Mouse (Mus musculus) stomach, embryonic 14.5 days (tissue): ENCODE data around the gene Ddx25. TPM values are rescaled to one million over a fixed set of nuclear protein-coding genes. Genes with fewer than 3 reads are reported as not detected.

ENCODE experiments used
- ATAC-seq: fragments of 200-750 bp; cut with Nextera tagmentation; 2 replicates; pipeline ENCODE4 v1.8.0; 2017; ENCODE audit warnings: low read depth, moderate TSS enrichment; ENCODE audit not compliant: insufficient number of reproducible peaks, insufficient read depth, low FRiP score
- H3K27ac ChIP-seq: fragments of 300-500 bp; sonication (generic); 2 replicates; pipeline ENCODE4 v1.5.1; 2014; ENCODE audit warnings: mild to moderate bottlenecking, low read length, moderate library complexity, mixed read lengths
- H3K27me3 ChIP-seq: fragments of 300-500 bp; sonication (generic); 2 replicates; pipeline ENCODE4 v1.6.1; 2014; ENCODE audit warnings: low read length, control low read depth, mixed read lengths; ENCODE audit not compliant: control insufficient read depth, insufficient read depth
- H3K36me3 ChIP-seq: fragments of 300-500 bp; sonication (generic); 2 replicates; pipeline ENCODE4 v1.6.1; 2014; ENCODE audit warnings: mild to moderate bottlenecking, control low read depth, low read length, moderate library complexity, mixed read lengths; ENCODE audit not compliant: control insufficient read depth, insufficient read depth
- H3K4me1 ChIP-seq: fragments of 300-500 bp; sonication (generic); 2 replicates; pipeline ENCODE4 v1.6.1; 2014; ENCODE audit warnings: low read length, control low read depth, mixed read lengths; ENCODE audit not compliant: control insufficient read depth, insufficient read depth
- H3K4me2 ChIP-seq: fragments of 300-500 bp; sonication (generic); replicated peaks from 2 replicates; pipeline ENCODE4 v1.6.1; 2014; ENCODE audit warnings: low read depth, low read length, control low read depth
- H3K4me3 ChIP-seq: fragments of 300-500 bp; sonication (generic); 2 replicates; pipeline ENCODE4 v1.5.1; 2014; ENCODE audit warnings: low read depth, low read length, control low read depth
- H3K9ac ChIP-seq: fragments of 300-500 bp; sonication (generic); replicated peaks from 2 replicates; pipeline ENCODE4 v1.6.1; 2014; ENCODE audit warnings: low read depth, mild to moderate bottlenecking, control low read depth, low read length, moderate library complexity, mixed read lengths
- H3K9me3 ChIP-seq: fragments of 300-500 bp; sonication (generic); 2 replicates; pipeline ENCODE4 v1.6.1; 2016; ENCODE audit warnings: low read depth, low read length, control low read depth; ENCODE audit not compliant: control insufficient read depth
- WGBS: fragments of 180-500 bp; shearing (Covaris S2); extraction: QIAGEN DNeasy Blood & Tissue Kit; methylation state at CpG from one replicate; pipeline ENCODE4 v1.1.7; 2014; 5-methylcytosine and 5-hydroxymethylcytosine counted together
- polyA plus RNA-seq: library from polyadenylated mRNA; unstranded; fragments of >200 nt; fragmentation: Nextera tagmentation; extraction: Ambion mirVana; gene quantifications from 2 replicates; pipeline ENCODE4 v1.2.1, GENCODE M21; 2014

Gene Ddx25
- 2.8 TPM in 2 replicates for polyA plus RNA-seq

DNA sequence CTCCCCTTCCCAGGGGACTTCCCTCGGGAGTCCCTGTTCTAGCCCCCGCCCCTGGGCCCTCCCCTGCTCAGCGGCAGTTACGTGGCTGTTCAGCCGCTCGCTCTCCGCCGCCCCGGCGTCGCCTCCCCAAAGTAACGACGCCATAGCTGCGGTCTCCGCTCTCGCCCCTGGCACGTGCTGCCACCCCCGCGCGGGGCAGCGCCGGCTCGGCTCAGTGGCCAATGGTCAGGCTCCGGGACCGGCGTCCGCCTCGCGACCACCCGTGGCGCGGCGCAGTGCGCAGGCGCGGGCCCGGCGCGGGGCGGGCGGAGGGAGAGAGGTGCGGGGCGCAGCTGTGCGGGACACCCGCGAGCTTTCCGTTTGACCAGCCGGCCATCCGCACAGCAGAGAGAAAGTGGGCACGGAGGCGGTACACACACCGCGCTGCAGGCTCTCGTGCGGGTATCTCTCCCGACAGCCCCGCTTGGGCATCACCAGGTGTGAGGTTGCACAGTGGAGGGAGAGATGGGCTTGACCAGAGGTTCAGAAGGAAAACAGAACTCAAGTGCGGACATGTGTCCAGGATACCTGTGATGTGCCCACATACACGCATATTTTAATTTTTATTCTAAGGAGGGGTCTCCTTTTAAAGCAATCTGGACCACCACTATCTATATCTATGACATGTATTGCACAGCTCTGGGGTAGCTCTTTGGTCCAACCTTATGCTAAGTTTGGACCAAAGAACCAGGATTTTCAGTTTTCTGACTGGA lies at the start of gene Ddx25, which contains the start of gene Pus3:
Gene Ddx25, minus strand, starts transcription at position 272 of the 752 bp plus-strand sequence.
Gene Pus3, plus strand, starts transcription at position 339 of the 752 bp plus-strand sequence.
- Histone ChIP-seq H3K27me3 (no peaks in the 10 kb centered on the region), H3K4me2 (peak within 1 kb of the TSS; percentile 97), H3K4me1 (peaks cover 12% of the 10 kb centered on the region; the same call in 1 of the 2 replicates), H3K27ac (peak within 1 kb of the TSS; percentile 58; the same call in 1 of the 2 replicates), H3K4me3 (peak within 1 kb of the TSS; percentile 79), H3K9ac (peak within 1 kb of the TSS; percentile 50), H3K9me3 (no peaks in the 10 kb centered on the region), H3K36me3 (peaks cover 16% of the 10 kb centered on the region; the same call in 1 of the 2 replicates)
- WGBS = under 1% methylated on average over 59 of the region's 59 CpGs
- peak; percentile 72 for ATAC-seq

DNA sequence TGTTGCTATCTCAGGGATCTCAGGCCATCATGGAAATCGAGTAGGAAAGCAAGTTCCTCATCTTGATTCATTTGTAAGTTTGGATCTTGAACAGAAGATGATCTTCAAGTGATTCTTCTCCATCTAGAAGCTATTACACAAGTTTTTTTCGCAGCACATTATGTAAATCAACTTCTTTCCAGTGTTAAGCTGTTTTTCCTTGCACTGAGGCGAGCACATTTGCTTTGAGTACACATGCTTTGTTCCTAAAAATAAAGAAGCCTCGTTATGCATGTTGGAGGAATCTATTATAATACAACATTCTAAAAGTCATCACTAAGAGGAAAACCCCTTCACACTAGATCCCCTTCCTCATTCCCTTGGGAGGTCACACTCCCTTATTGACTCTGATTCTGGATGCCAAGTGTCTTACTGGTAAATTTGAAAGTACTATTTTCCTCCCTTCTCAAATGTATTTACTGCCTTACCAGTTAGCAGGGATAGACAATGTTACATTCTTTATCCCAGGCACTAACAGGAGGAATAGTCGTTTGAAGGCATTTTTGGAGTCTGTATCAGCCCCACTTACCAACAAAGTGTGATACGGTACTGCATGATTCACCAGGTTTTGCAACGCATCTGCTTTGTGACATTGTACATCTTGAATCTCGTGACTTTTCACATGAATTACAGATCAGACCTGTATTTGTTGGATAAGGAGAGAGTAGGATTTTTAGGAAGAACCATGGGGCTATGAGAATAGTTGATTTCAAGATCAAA lies 49.5 kb upstream of the Ddx25 start:
- no peak for ATAC-seq
- no peak overlapping the region for H3K4me2 ChIP-seq
- H3K9me3 ChIP-seq = no peaks in the 10 kb centered on the region
- no peak overlapping the region for H3K27ac ChIP-seq
- H3K4me1 ChIP-seq = no peaks in the 10 kb centered on the region
- H3K27me3 ChIP-seq = no peaks in the 10 kb centered on the region
- H3K9ac ChIP-seq = no peak overlapping the region
- no peaks in the 10 kb centered on the region for H3K36me3 ChIP-seq
- H3K4me3 ChIP-seq = no peak overlapping the region
- WGBS = 67% methylated on average over 8 of the region's 8 CpGs

- no peaks in the 10 kb centered on the region for H3K36me3 ChIP-seq
- H3K4me1 ChIP-seq = no peaks in the 10 kb centered on the region
- no peaks in the 10 kb centered on the region for H3K27me3 ChIP-seq
- WGBS = 11% methylated on average over 2 of the region's 2 CpGs
- no peak overlapping the region for H3K9ac ChIP-seq
- no peak overlapping the region for H3K4me2 ChIP-seq
- no peak overlapping the region for H3K4me3 ChIP-seq
- H3K27ac ChIP-seq = no peak overlapping the region
- no peaks in the 10 kb centered on the region for H3K9me3 ChIP-seq
- no peak for ATAC-seq
These were observed 34.6 kb upstream of the Ddx25 start for GRCm38 (mm10) chr9:35592903-35593302.

- ATAC-seq = no peak
- H3K4me2 ChIP-seq = no peak overlapping the region
- H3K4me3 ChIP-seq = no peak overlapping the region
- H3K9me3 ChIP-seq = no peaks in the 10 kb centered on the region
- H3K27ac ChIP-seq = no peak overlapping the region
- no peaks in the 10 kb centered on the region for H3K4me1 ChIP-seq
- no peak overlapping the region for H3K9ac ChIP-seq
- WGBS = 42% methylated on average over 1 of the region's 1 CpGs
- no peaks in the 10 kb centered on the region for H3K36me3 ChIP-seq
- H3K27me3 ChIP-seq = no peaks in the 10 kb centered on the region
These were observed 29.3 kb upstream of the Ddx25 start for GRCm38 (mm10) chr9:35587674-35588073.

- Histone ChIP-seq H3K27ac (no peak overlapping the region), H3K4me2 (peak overlapping the region; percentile 33), H3K27me3 (peaks cover 4% of the 10 kb centered on the region; the same call in 1 of the 2 replicates), H3K4me1 (no peaks in the 10 kb centered on the region), H3K9ac (no peak overlapping the region), H3K9me3 (no peaks in the 10 kb centered on the region), H3K4me3 (0 out of 2 replicates have a peak overlapping the region, but pooled peaks have one; percentile 9), H3K36me3 (no peaks in the 10 kb centered on the region)
- WGBS = 4% methylated on average over 32 of the region's 32 CpGs
- no peak for ATAC-seq
These were observed 16.1 kb upstream of the Ddx25 start for GRCm38 (mm10) chr9:35574416-35574815.

DNA sequence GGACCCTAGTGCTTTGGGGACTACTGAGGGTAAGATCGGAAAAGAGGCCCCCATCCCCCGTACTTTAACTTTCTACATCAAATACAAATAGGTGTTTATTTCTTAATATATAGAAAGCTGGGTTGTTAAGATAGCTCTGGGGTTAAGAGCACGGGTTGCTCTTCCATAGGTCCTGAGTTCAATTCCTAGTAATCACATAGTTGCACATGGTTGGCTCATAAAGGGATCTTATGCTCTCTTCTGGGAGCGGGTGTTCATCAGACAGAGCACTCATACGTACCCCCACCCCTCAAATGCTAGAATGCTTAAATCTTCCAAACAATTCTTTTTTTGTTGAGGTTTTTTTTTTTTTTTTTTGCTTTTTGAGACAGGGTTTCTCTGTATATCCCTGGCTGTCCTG lies 12.3 kb upstream of the Ddx25 start:
- Histone ChIP-seq H3K27ac (no peak overlapping the region), H3K9me3 (no peaks in the 10 kb centered on the region), H3K4me2 (peak overlapping the region; percentile 53), H3K36me3 (peaks cover 16% of the 10 kb centered on the region; the same call in 1 of the 2 replicates), H3K4me3 (peak overlapping the region; percentile 70), H3K9ac (no peak overlapping the region), H3K27me3 (peaks cover 4% of the 10 kb centered on the region; the same call in 1 of the 2 replicates), H3K4me1 (peaks cover 4% of the 10 kb centered on the region; the same call in 1 of the 2 replicates)
- WGBS = 11% methylated on average over 5 of the region's 5 CpGs
- ATAC-seq = 0 out of 2 replicates have a peak, but pooled peaks have one; percentile 1

DNA sequence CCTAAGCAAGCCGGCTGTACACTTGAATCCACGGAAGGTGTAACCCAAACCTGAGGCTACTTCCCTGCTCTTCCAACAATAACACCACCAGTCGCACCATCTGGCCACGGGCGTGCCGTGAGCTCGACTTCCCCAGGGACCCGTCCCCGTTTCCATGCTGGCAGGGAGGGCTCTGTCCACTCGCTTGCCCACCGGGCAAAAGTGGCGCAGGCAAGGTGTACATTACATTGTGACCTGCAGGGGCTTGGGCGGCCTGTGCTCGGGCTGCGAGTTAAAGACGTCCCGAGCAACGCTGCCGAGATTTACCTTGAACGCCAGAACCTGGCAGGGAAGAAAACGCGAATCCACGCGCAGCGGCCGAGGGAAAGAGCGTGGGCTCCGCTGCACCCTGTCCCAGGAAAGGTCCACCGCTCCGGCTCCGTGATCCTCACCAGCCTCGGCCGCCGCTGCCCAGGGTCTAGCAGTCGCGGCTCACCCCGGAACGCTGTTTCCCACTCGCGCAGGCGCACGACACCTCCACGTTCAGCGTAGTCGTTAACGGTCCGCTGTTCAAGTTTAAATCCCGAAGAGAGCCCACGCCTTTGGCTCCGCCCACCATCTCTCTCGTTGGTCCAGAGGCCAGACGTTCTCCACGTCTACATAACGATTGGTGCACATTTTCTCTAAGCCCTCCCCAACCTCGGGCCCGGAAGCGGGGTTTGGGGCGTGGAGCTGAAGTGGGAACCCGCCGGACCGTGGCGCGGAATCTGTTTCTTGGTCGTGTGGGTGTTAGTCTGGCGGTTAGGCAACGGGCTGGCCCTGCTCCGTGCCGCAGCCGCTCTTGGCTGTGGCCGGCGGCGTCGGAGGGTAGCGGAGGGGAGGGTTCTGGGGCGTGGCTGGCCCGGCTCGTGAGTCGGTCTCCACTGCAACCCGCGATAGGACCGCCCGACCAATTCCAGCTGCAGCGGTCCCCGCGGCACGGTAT lies 11.5 kb upstream of the Ddx25 start, which contains the start of the genes Pate2 and Hyls1:
Gene Pate2, plus strand, starts transcription at position 714 of the 964 bp plus-strand sequence.
Gene Hyls1, minus strand, starts transcription at position 828 of the 964 bp plus-strand sequence.
- Histone ChIP-seq H3K9me3 (no peaks in the 10 kb centered on the region), H3K27me3 (peaks cover 4% of the 10 kb centered on the region; the same call in 1 of the 2 replicates), H3K36me3 (peaks cover 24% of the 10 kb centered on the region; the same call in 1 of the 2 replicates), H3K4me1 (peaks cover 4% of the 10 kb centered on the region; the same call in 1 of the 2 replicates), H3K9ac (peak within 1 kb of the TSS; percentile 57), H3K4me3 (peak within 1 kb of the TSS; percentile 70), H3K27ac (peak within 1 kb of the TSS; percentile 62), H3K4me2 (peak within 1 kb of the TSS; percentile 75)
- under 1% methylated on average over 86 of the region's 86 CpGs for WGBS
- peak; percentile 98 for ATAC-seq
